Mouse (Mus musculus): ENCODE results near the gene Cd248. TPM values are rescaled to one million over a fixed set of nuclear protein-coding genes. Genes with fewer than 3 reads are reported as not detected.
"Not testable (repeated sequence)": the region's sequence is repeated elsewhere in the genome, so short reads cannot be mapped to it uniquely, and the experiment has no call there.

The Cd248 gene
- polyA plus RNA-seq, 1 experiment from 2014 or later: 42.5 TPM

DNA sequence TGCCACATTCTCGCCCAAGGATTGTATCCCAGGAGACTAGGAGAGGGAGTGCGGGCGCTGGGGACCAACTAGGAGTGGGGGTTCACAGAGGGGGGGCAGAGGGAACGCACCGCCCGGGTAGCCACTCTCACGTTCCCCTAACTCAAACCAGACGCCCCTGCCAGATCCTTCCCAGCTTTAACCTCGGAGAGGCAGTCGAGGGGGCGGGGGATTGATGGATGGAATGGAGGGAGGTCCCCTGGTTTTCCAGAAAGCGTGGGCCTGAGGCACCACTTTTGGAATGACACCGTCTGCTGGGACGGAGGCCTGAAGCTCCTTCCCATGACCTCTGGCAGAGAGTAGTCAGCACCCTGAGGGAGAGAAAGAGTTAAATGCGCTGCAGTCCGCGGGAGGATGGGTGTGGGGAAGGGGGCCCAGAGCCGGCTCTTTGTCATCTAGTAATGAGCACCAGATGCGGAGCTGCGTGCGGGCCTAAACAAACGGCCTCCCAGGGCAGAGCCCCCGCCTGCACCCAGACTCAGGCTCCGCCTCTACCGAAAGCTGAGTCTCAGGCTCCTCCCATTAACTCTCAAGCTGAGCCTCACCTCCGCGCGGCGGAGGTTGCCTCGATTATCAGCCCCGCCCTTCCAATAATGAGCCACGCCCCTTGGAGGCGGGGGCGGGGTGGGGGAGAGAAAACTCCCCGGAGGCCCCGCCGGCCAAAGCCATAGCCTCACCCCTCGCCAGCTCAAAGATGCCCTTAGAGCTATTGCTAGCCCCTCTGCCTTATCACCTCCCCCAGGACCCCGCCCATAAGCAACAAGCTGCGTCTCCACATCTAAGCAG lies 3.9 kb downstream of the Cd248 start:
- WGBS: under 1% methylated on average over 40 of the region's 40 CpGs
- Histone ChIP-seq H3K36me3 (0 out of 2 replicates have a peak, but pooled peaks cover 3% of the 10 kb centered on the region), H3K27ac (peak overlapping the region; percentile 98), H3K9me3 (replicated peaks) (no peaks in the 10 kb centered on the region), H3K4me3 (peak overlapping the region; percentile 67), H3K27me3 (ENCODE audit: low read depth, poor library complexity, severe bottlenecking) (0 out of 2 replicates have a peak, but pooled peaks cover 20% of the 10 kb centered on the region), H3K4me1 (peaks cover 68% of the 10 kb centered on the region)
- DNase-seq (ENCODE audit: low spot score): peak; percentile 95

DNA sequence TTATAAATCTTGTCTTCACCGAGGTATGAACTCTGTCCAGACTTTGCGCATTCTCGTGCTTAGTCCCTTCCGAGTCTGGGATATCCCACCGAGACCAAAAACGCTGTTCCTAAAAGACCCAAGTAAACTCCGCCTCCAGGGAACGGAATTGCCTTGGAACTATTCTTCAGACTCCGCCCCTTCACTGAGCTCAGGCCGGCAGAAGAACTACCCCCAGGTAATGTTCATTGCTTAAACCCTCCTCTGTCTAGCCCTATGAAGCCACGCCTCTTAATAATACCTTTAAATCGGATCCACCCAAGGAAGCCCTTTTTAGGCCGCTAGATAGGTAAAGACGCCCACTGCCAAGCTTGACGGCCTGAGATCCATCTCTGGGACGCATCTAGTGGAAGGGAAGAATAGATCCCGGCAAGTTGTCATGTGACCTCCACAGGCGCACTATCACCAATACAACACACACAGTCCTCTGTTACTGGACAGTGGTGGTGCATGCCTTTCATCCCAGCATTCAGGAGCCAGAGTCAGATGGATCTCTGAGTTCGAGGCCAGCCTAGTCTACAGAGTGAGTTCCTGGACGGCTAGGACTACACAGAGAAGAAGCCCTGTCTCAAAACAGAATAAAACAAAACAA lies 4.6 kb downstream of the Cd248 start:
- peak overlapping the region; percentile 67 for H3K4me3 ChIP-seq
- H3K4me1 ChIP-seq: peaks cover 60% of the 10 kb centered on the region
- no peaks in the 10 kb centered on the region for H3K9me3 ChIP-seq (replicated peaks)
- 0 out of 2 replicates have a peak, but pooled peaks cover 20% of the 10 kb centered on the region for H3K27me3 ChIP-seq (ENCODE audit: low read depth, poor library complexity, severe bottlenecking)
- peak; percentile 57 for DNase-seq (ENCODE audit: low spot score)
- H3K36me3 ChIP-seq: 0 out of 2 replicates have a peak, but pooled peaks cover 3% of the 10 kb centered on the region
- peak overlapping the region; percentile 98 for H3K27ac ChIP-seq
- WGBS: 2% methylated on average over 20 of the region's 20 CpGs

DNA sequence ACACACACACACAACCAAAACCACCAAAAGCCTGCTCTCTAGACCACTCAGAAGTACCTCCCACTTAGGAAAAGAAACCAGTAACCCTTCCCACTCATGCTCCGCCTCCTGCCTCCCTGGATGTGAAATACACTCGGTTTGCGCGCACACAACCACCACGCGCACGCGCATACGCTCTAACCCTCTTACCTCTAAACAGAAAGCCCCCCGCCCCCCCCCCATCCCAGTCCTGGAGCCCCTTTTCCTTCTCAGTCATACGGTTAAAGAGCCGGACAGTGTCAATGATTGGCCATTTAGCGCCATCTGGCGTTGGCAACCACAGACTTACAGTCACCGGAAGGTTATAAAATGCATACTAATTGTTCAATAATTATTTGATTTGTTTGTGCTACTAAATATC lies 5.2 kb downstream of the Cd248 start:
- H3K4me3 ChIP-seq: peak overlapping the region; percentile 67
- H3K27ac ChIP-seq: peak overlapping the region; percentile 98
- 0 out of 2 replicates have a peak, but pooled peaks cover 20% of the 10 kb centered on the region for H3K27me3 ChIP-seq (ENCODE audit: low read depth, poor library complexity, severe bottlenecking)
- H3K36me3 ChIP-seq: 0 out of 2 replicates have a peak, but pooled peaks cover 3% of the 10 kb centered on the region
- peak; percentile 92 for DNase-seq (ENCODE audit: low spot score)
- H3K9me3 ChIP-seq (replicated peaks): no peaks in the 10 kb centered on the region
- WGBS: 0% methylated on average over 15 of the region's 15 CpGs
- H3K4me1 ChIP-seq: peaks cover 55% of the 10 kb centered on the region

DNA sequence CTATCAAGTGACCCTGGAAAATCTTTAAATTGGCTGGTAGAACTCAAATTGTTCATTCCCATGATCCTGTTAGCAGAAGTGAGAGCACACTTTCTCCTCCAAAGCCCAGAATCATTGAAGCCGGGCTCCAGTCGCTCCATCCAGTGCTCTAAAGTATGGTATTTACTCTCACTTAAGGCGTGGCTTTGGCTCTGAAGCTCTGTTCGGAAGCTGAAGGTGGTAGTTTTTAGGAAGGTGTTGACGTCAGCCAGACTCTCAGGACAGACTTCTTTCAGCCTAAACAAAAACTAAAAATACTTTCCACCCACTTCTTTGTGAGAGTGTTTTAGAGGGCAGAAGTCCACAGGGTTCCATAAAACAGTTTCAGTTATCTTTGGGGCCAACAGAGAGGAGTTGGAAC lies 5.6 kb downstream of the Cd248 start:
- Histone ChIP-seq H3K27me3 (ENCODE audit: low read depth, poor library complexity, severe bottlenecking) (0 out of 2 replicates have a peak, but pooled peaks cover 18% of the 10 kb centered on the region), H3K36me3 (0 out of 2 replicates have a peak, but pooled peaks cover 3% of the 10 kb centered on the region), H3K4me3 (peak overlapping the region; percentile 67; the same call in 1 of the 2 replicates), H3K9me3 (replicated peaks) (no peaks in the 10 kb centered on the region), H3K4me1 (peaks cover 50% of the 10 kb centered on the region), H3K27ac (peak overlapping the region; percentile 98; the same call in 1 of the 2 replicates)
- DNase-seq (ENCODE audit: low spot score): no peak
- 44% methylated on average over 5 of the region's 5 CpGs for WGBS

DNA sequence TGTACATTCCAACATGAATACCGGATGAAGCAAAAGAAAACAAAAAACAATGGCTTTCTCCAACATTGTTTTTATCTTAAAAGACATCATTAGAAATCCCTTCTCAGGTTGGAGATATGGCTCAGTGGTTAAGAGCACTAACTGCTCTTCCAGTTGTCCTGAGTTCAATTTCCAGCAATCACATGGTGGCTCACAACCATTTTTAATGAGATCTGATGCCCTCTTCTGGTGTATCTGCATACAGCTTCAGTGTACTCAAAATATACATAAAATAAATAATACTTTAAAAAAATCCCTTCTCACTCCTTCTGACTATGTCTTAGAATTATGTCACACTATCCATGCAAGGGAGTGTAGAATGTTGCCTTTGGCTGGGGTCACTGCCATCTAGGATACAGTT lies 11.4 kb downstream of the Cd248 start:
- no peaks in the 10 kb centered on the region for H3K4me1 ChIP-seq
- 0 out of 2 replicates have a peak, but pooled peaks cover 3% of the 10 kb centered on the region for H3K36me3 ChIP-seq
- peaks cover 52% of the 10 kb centered on the region for H3K27me3 ChIP-seq (ENCODE audit: low read depth, poor library complexity, severe bottlenecking)
- H3K4me3 ChIP-seq: no peak overlapping the region
- WGBS: 98% methylated on average over 1 of the region's 1 CpGs
- DNase-seq (ENCODE audit: low spot score): no peak
- H3K9me3 ChIP-seq (replicated peaks): no peaks in the 10 kb centered on the region
- no peak overlapping the region for H3K27ac ChIP-seq

DNA sequence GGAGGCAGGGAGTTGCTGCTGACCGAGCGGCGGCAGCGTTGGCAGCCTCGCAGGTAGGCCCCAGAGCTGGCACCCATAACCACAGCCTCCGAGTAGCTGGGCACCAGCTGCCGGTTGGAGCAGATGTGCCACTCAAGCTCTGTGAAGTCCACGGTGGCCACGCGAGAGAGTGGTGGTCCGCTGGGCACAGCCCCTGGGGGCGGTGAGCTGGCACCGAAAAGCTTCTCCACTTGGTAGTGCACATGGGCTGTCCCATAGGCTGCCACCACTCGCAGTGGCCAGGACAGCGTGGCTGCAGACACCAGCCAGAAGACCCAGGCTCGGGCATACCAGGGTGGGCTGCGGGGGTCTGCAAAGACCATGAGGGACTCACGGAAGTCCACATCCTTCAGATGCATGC lies 14.1 kb downstream of the Cd248 start:
- Histone ChIP-seq H3K27me3 (ENCODE audit: low read depth, poor library complexity, severe bottlenecking) (peaks cover 73% of the 10 kb centered on the region), H3K9me3 (replicated peaks) (no peaks in the 10 kb centered on the region), H3K27ac (no peak overlapping the region), H3K36me3 (no peaks in the 10 kb centered on the region), H3K4me3 (no peak overlapping the region), H3K4me1 (peaks cover 12% of the 10 kb centered on the region)
- 63% methylated on average over 18 of the region's 18 CpGs for WGBS
- DNase-seq (ENCODE audit: low spot score): no peak

DNA sequence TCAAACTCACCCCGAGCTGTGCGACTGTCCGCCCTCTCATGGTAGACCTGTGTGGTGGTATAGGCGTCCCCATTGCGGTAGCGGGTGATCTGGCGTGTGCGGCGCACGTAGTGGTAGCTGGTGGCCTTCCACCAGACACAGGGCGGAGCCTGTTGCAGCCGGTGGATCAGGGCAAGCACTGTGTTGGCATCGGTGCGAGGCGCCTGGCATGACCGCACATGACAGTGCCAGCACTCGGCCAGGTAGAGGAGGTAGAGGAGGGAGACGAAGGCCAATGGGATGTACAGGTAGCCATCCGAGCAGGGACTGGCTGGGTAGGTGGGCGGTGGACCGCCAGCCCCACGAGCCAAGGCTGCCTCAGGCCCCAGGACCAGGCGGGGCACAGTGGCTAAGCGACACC lies 14.7 kb downstream of the Cd248 start:
- H3K4me1 ChIP-seq: peaks cover 16% of the 10 kb centered on the region
- peaks cover 73% of the 10 kb centered on the region for H3K27me3 ChIP-seq (ENCODE audit: low read depth, poor library complexity, severe bottlenecking)
- no peaks in the 10 kb centered on the region for H3K36me3 ChIP-seq
- H3K4me3 ChIP-seq: no peak overlapping the region
- no peak for DNase-seq (ENCODE audit: low spot score)
- H3K9me3 ChIP-seq (replicated peaks): no peaks in the 10 kb centered on the region
- no peak overlapping the region for H3K27ac ChIP-seq
- 71% methylated on average over 24 of the region's 24 CpGs for WGBS

DNA sequence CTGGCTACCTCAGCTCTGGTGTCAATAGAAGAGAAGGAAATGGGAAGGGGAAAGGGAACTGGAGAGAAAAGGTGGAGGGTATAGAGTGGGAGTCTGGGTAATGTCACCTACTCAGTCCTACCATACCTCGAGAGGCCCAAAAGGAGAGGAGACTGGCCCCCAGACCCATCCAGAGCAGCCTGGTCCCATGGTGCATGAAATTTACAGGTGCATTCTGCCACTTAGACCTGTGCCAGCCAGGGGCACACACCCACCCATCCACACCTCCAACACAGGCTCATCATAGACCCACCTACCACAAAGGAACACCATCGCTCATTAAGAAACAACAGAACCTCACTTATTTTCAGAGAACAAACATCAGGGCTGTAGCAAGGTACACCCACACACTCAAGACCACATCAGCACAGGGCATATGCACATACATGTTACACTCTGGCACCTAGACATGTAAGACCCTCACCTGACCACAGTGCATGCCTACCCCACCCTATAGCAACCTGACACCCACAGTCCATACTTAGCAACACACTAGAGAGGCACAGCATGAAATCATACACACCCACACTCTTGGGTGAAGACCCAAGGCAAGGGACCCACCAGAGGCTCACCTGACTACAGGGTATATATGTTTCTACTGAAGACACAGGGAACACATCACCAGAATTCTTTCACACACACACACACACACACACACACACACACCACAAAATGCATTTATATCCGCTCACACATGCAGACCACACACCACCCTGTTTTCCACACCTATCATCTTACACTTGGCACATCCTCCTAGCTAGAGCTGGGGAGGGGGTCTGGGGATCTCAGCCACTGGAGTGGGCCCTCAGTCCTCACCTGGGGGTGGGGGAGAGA lies 16.3 kb downstream of the Cd248 start:
- Histone ChIP-seq H3K36me3 (no peaks in the 10 kb centered on the region), H3K27ac (0 out of 2 replicates have a peak overlapping the region, but pooled peaks have one; percentile 27), H3K27me3 (ENCODE audit: low read depth, poor library complexity, severe bottlenecking) (peaks cover 73% of the 10 kb centered on the region), H3K4me3 (peak overlapping the region; percentile 56), H3K4me1 (peaks cover 24% of the 10 kb centered on the region), H3K9me3 (replicated peaks) (no peaks in the 10 kb centered on the region)
- DNase-seq (ENCODE audit: low spot score): no peak
- 73% methylated on average over 3 of the region's 3 CpGs for WGBS

DNA sequence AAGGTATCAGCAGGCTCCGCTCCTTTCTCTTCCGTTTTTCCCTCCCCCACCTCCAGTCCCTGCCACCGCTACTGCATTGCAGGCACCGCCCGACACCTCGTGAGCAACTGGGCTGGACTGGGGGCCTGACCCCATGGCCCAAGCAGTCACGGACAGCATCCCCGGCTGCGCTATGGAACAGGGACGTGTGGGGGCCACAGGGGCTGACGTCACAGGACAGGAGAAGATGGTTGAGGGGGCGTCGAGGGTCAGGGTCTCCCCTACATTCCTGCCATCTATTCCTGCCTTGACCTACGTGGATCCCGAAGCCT lies 16.9 kb downstream of the Cd248 start:
- peak overlapping the region; percentile 56 for H3K4me3 ChIP-seq
- peaks cover 27% of the 10 kb centered on the region for H3K4me1 ChIP-seq
- H3K27ac ChIP-seq: 0 out of 2 replicates have a peak overlapping the region, but pooled peaks have one; percentile 27
- DNase-seq (ENCODE audit: low spot score): no peak
- H3K27me3 ChIP-seq (ENCODE audit: low read depth, poor library complexity, severe bottlenecking): peaks cover 72% of the 10 kb centered on the region
- no peaks in the 10 kb centered on the region for H3K9me3 ChIP-seq (replicated peaks)
- WGBS: 4% methylated on average over 15 of the region's 15 CpGs
- peaks cover under 1% of the 10 kb centered on the region; the same call in 1 of the 2 replicates for H3K36me3 ChIP-seq

DNA sequence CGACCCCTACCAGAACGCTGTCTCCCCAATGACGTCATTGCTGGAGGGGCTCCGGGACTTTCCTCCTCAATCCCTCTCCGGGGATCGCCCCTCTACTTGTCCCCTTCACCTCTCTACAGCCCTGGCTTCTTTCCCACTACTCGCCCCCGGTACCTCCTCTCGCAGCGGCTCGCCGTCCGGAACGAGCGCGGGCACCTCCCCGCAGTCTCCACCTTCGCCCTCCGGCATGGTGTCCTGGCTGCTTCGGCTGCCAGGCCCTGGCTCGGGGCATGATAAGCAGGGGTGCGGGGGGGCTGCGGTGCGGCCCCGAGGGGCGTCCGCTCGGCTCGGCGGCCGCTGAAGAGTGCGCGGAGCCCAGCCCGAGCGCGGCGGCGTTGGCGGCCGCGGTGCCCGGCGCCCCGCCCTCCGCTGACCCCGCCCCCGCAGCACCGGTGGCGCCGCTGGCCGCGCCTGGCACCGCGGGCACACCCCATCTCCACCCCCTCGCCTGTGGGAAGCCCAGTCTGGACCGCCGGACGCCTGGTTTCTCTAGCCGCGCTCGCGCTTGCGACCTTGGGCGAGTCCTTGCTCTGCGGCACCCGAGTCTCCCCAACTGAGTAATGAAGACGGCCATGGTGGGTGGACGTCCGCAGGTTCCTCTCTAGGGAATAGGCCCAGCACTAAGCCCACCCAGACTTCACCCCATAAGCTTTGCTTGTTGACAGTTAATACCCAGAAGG lies 17.4 kb downstream of the Cd248 start, which contains the start of gene Tmem151a:
TSS of gene Tmem151a (minus strand) at position 387 of the 719 bp plus-strand sequence.
- no peaks in the 10 kb centered on the region for H3K9me3 ChIP-seq (replicated peaks)
- DNase-seq (ENCODE audit: low spot score): no peak
- H3K4me1 ChIP-seq: peaks cover 27% of the 10 kb centered on the region
- WGBS: under 1% methylated on average over 68 of the region's 69 CpGs
- peaks cover 3% of the 10 kb centered on the region for H3K36me3 ChIP-seq
- peak within 1 kb of the TSS; percentile 27 for H3K27ac ChIP-seq
- peak within 1 kb of the TSS; percentile 56 for H3K4me3 ChIP-seq
- H3K27me3 ChIP-seq (ENCODE audit: low read depth, poor library complexity, severe bottlenecking): peaks cover 67% of the 10 kb centered on the region

DNA sequence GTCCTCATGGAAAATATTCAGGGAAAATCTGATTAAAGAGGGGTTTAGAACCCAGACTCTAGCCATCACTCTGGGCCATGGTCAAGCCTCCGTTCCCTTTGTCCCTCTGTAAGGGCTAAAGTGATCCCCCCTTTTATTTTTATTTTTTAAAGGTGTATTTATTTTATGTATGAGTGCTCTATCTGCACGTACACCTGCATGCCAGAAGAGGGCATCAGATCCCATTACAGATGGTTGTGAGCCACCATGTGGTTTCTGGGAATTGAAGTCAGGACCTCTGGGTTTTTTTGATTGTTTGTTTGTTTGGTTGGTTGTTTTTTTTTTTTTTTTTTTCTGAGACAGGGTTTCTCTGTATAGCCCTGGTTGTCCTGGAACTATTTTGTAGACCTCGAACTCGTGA lies 18.7 kb downstream of the Cd248 start:
- WGBS: 55% methylated on average over 4 of the region's 4 CpGs
- Histone ChIP-seq H3K36me3 (peaks cover 16% of the 10 kb centered on the region), H3K4me1 (peaks cover 27% of the 10 kb centered on the region), H3K27me3 (ENCODE audit: low read depth, poor library complexity, severe bottlenecking) (peaks cover 54% of the 10 kb centered on the region)
- not testable (repeated sequence) for H3K27ac ChIP-seq; H3K4me3 ChIP-seq; H3K9me3 ChIP-seq (replicated peaks); DNase-seq (ENCODE audit: low spot score)
